Mouse (Mus musculus): ENCODE data around the gene Dnah1. TPM values are rescaled to one million over a fixed set of nuclear protein-coding genes. Genes with fewer than 3 reads are reported as not detected.

Dnah1 gene
- polyA plus RNA-seq, 1 experiment from 2014 or later = 6.3 TPM

DNA sequence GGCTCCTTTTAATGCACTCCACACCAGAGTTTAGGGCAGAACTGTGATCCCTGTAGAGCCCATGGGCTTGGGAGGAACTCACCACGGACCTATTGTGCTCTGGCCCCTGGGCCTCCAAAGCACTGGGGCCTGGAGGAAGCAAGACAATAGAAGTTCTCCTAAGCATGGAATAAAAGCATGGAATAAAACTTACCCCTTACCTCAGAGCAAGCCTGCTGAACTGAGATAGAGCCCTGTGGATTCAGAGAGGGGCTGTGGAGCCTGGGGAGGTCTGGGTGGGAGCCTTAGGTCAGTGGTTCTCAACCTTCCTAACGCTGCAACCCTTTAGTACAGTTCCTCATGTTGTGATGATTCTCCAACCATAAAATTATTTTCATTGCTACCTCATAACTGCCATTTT is 106.8 kb downstream of the Dnah1 start, which contains the start of gene Nisch:
Gene Nisch, minus strand, starts transcription at position 101 of the 400 bp plus-strand sequence.
- H3K27ac ChIP-seq = peak within 1 kb of the TSS; percentile 74
- H3K4me1 ChIP-seq = peaks cover 47% of the 10 kb centered on the region
- 63% methylated on average over 2 of the region's 2 CpGs for WGBS
- peak within 1 kb of the TSS; percentile 0; the same call in 1 of the 2 replicates for H3K4me3 ChIP-seq
- peaks cover 21% of the 10 kb centered on the region for H3K27me3 ChIP-seq (ENCODE audit: poor library complexity, severe bottlenecking)
- no peaks in the 10 kb centered on the region for H3K36me3 ChIP-seq (replicated peaks)
- no peak for DNase-seq (ENCODE audit: extremely low spot score, low spot score)
- H3K9me3 ChIP-seq = no peaks in the 10 kb centered on the region

GRCm38 (mm10) chr14:31215157-31216002 is 108.3 kb downstream of the Dnah1 start:
- Histone ChIP-seq H3K27ac (peak overlapping the region; percentile 74), H3K9me3 (no peaks in the 10 kb centered on the region), H3K4me3 (no peak overlapping the region), H3K4me1 (peaks cover 34% of the 10 kb centered on the region), H3K27me3 (ENCODE audit: poor library complexity, severe bottlenecking) (peaks cover 21% of the 10 kb centered on the region), H3K36me3 (replicated peaks) (no peaks in the 10 kb centered on the region)
- 32% methylated on average over 15 of the region's 15 CpGs for WGBS
- DNase-seq (ENCODE audit: extremely low spot score, low spot score) = peak; percentile 67

- WGBS = 86% methylated on average over 3 of the region's 3 CpGs
- Histone ChIP-seq H3K4me1 (peaks cover 33% of the 10 kb centered on the region), H3K36me3 (replicated peaks) (no peaks in the 10 kb centered on the region), H3K9me3 (no peaks in the 10 kb centered on the region), H3K4me3 (no peak overlapping the region), H3K27me3 (ENCODE audit: poor library complexity, severe bottlenecking) (peaks cover 21% of the 10 kb centered on the region), H3K27ac (no peak overlapping the region)
- no peak for DNase-seq (ENCODE audit: extremely low spot score, low spot score)
These were observed 109.0 kb downstream of the Dnah1 start for GRCm38 (mm10) chr14:31214684-31215083.

DNA sequence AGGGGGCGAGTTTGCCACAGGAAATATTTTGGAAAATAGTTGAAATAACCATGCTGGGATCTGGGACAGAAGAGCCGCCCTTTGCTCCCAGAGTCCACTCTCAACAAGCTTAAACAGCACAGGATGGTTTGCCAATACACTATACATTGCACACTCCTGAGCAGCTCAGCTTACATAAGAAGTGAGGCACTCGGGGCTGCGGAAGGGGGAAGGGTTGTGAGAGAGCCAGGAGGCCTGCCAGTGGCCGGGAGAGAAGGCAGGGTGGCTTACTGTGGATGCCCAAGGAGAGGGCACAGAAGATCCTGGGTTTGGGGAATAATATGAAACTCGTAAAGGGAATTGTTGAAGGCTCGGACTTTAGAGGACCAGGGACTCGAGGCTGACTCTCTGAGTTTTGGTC is 109.8 kb downstream of the Dnah1 start:
- Histone ChIP-seq H3K4me1 (peaks cover 33% of the 10 kb centered on the region), H3K36me3 (replicated peaks) (no peaks in the 10 kb centered on the region), H3K9me3 (no peaks in the 10 kb centered on the region), H3K27me3 (ENCODE audit: poor library complexity, severe bottlenecking) (peaks cover 21% of the 10 kb centered on the region), H3K4me3 (no peak overlapping the region), H3K27ac (no peak overlapping the region)
- no peak for DNase-seq (ENCODE audit: extremely low spot score, low spot score)
- 76% methylated on average over 8 of the region's 8 CpGs for WGBS

DNA sequence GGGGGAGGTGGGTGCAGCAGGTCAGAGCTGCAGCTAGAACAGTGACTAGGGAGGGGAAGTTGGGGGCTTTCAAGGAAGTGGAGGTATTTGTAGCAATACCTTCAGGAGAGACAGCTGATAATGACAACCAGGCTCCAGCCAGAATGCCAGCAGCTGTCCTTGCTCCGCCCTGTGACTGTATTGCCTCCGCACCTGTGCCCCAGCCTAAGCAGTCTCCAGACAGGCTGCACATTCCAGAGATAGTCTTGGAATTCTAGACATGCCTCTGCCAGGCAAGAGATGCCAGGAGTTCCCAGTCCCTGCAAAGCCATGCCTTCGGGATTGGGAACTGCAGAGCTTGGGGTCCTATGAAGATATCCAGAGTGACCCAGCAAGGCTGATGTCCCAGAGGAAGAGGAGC is 111.2 kb downstream of the Dnah1 start:
- DNase-seq (ENCODE audit: extremely low spot score, low spot score) = no peak
- H3K36me3 ChIP-seq (replicated peaks) = no peaks in the 10 kb centered on the region
- no peak overlapping the region for H3K27ac ChIP-seq
- peaks cover 21% of the 10 kb centered on the region for H3K27me3 ChIP-seq (ENCODE audit: poor library complexity, severe bottlenecking)
- H3K4me3 ChIP-seq = no peak overlapping the region
- peaks cover 27% of the 10 kb centered on the region for H3K4me1 ChIP-seq
- WGBS = 83% methylated on average over 3 of the region's 3 CpGs
- no peaks in the 10 kb centered on the region for H3K9me3 ChIP-seq

DNA sequence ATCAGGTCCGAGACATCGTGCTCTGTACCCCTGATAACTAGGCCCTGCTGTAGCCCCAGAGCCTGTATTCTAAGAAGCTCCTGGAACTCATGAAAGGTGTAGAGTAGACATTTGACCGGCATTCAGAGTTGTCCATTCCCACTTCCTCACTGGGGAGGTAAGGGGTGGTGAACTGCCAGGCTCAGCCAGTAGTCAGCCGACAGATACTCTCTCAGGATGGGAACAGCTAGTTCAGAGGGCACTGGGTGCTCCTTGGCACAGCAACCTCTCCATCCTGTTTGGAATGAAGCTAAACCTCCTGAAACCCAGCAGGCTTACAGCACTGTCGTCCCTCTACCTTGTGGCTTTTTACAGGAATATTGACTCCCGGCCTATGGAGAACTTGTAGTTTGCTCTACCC is 111.8 kb downstream of the Dnah1 start:
- H3K36me3 ChIP-seq (replicated peaks) = no peaks in the 10 kb centered on the region
- H3K27ac ChIP-seq = no peak overlapping the region
- DNase-seq (ENCODE audit: extremely low spot score, low spot score) = no peak
- WGBS = 88% methylated on average over 6 of the region's 6 CpGs
- no peaks in the 10 kb centered on the region for H3K9me3 ChIP-seq
- peaks cover 20% of the 10 kb centered on the region for H3K27me3 ChIP-seq (ENCODE audit: poor library complexity, severe bottlenecking)
- H3K4me3 ChIP-seq = no peak overlapping the region
- peaks cover 26% of the 10 kb centered on the region for H3K4me1 ChIP-seq

Other genes starting within 250 kb of the Dnah1 start
- 58.3 and 58.8 TPM in 2 replicates for gene Smim4, start 194.9 kb downstream of the Dnah1 start, polyA plus RNA-seq (2016; fragmentation: Nextera tagmentation; extraction: Ambion mirVana)
- gene Nt5dc2, start 192.8 kb downstream of the Dnah1 start, polyA plus RNA-seq (2016; fragmentation: Nextera tagmentation; extraction: Ambion mirVana) = 558 and 609 TPM in 2 replicates
- 20.7 and 21.6 TPM in 2 replicates for gene Stab1, start 155.3 kb downstream of the Dnah1 start, polyA plus RNA-seq (2016; fragmentation: Nextera tagmentation; extraction: Ambion mirVana)
- gene Tnnc1, start 115.6 kb downstream of the Dnah1 start, polyA plus RNA-seq (2016; fragmentation: Nextera tagmentation; extraction: Ambion mirVana) = 0.67 and 0.84 TPM in 2 replicates
- gene Nisch, start 107.0 kb downstream of the Dnah1 start, polyA plus RNA-seq (2016; fragmentation: Nextera tagmentation; extraction: Ambion mirVana) = 401 and 402 TPM in 2 replicates
- 0.61 and 0.66 TPM in 2 replicates for gene Sema3g, start 106.0 kb downstream of the Dnah1 start, polyA plus RNA-seq (2016; fragmentation: Nextera tagmentation; extraction: Ambion mirVana)
- gene Phf7, start 72.6 kb downstream of the Dnah1 start, polyA plus RNA-seq (2016; fragmentation: Nextera tagmentation; extraction: Ambion mirVana) = 14.0 and 16.4 TPM in 2 replicates
- 146 and 151 TPM in 2 replicates for gene Bap1, start 72.4 kb downstream of the Dnah1 start, polyA plus RNA-seq (2016; fragmentation: Nextera tagmentation; extraction: Ambion mirVana)
- 28.7 and 29.2 TPM in 2 replicates for gene Capn7, start 12.7 kb upstream of the Dnah1 start, polyA plus RNA-seq (2016; fragmentation: Nextera tagmentation; extraction: Ambion mirVana)
- gene Sh3bp5, start 112.2 kb upstream of the Dnah1 start, polyA plus RNA-seq (2016; fragmentation: Nextera tagmentation; extraction: Ambion mirVana) = 17.6 and 18.3 TPM in 2 replicates
- 28.4 and 29.1 TPM in 2 replicates for gene Eaf1, start 170.5 kb upstream of the Dnah1 start, polyA plus RNA-seq (2016; fragmentation: Nextera tagmentation; extraction: Ambion mirVana)
- gene Mettl6, start 171.1 kb upstream of the Dnah1 start, polyA plus RNA-seq (2016; fragmentation: Nextera tagmentation; extraction: Ambion mirVana) = 79.1 and 79.9 TPM in 2 replicates